Mouse (Mus musculus) kidney, embryonic 14.5 days (tissue): ENCODE measurements around the gene Lhx3. TPM values are rescaled to one million over a fixed set of nuclear protein-coding genes. Genes with fewer than 3 reads are reported as not detected.

ENCODE experiments used
- ATAC-seq: fragments of 200-750 bp; cut with Nextera tagmentation; 2 replicates; pipeline ENCODE4 v1.8.0; 2017; ENCODE audit warnings: moderate number of reproducible peaks, mild to moderate bottlenecking, moderate TSS enrichment, moderate library complexity; ENCODE audit not compliant: low FRiP score, low TSS enrichment
- H3K27ac ChIP-seq: fragments of 300-500 bp; sonication (generic); 2 replicates; pipeline ENCODE4 v1.5.1; 2014; ENCODE audit warnings: low read depth, mild to moderate bottlenecking, low read length, moderate library complexity, mixed read lengths
- H3K27me3 ChIP-seq: fragments of 300-500 bp; sonication (generic); 2 replicates; pipeline ENCODE4 v1.6.1; 2014; ENCODE audit warnings: mild to moderate bottlenecking, low read length; ENCODE audit not compliant: control insufficient read depth, insufficient read depth
- H3K36me3 ChIP-seq: fragments of 300-500 bp; sonication (generic); 2 replicates; pipeline ENCODE4 v1.6.1; 2014; ENCODE audit warnings: low read length, mixed read lengths; ENCODE audit not compliant: control insufficient read depth, insufficient read depth
- H3K4me1 ChIP-seq: fragments of 300-500 bp; sonication (generic); 2 replicates; pipeline ENCODE4 v1.6.1; 2014; ENCODE audit warnings: low read length, mixed read lengths; ENCODE audit not compliant: control insufficient read depth, insufficient read depth
- H3K4me2 ChIP-seq: fragments of 300-500 bp; sonication (generic); replicated peaks from 2 replicates; pipeline ENCODE4 v1.6.1; 2014; ENCODE audit warnings: low read depth, mild to moderate bottlenecking, low read length
- H3K4me3 ChIP-seq: fragments of 300-500 bp; sonication (generic); 2 replicates; pipeline ENCODE4 v1.5.1; 2014; ENCODE audit warnings: mild to moderate bottlenecking, low read length
- H3K9ac ChIP-seq: fragments of 300-500 bp; sonication (generic); 2 replicates; pipeline ENCODE4 v1.6.1; 2014; ENCODE audit warnings: low read depth, mild to moderate bottlenecking, low read length, moderate library complexity
- H3K9me3 ChIP-seq: fragments of 300-500 bp; sonication (generic); 2 replicates; pipeline ENCODE4 v1.6.1; 2016; ENCODE audit warnings: low read length; ENCODE audit not compliant: control insufficient read depth
- WGBS: fragments of 180-500 bp; shearing (Covaris S2); extraction: QIAGEN DNeasy Blood & Tissue Kit; methylation state at CpG from one replicate; pipeline ENCODE4 v1.1.7; 2014; 5-methylcytosine and 5-hydroxymethylcytosine counted together
- polyA plus RNA-seq: library from polyadenylated mRNA; unstranded; fragments of >200 nt; fragmentation: Nextera tagmentation; extraction: Ambion mirVana; gene quantifications from 2 replicates; pipeline ENCODE4 v1.2.1, GENCODE M21; 2014

Lhx3 gene
- polyA plus RNA-seq, 1 experiment from 2014 or later, result not detected

GRCm38 (mm10) chr2:26209566-26209965 is 1.5 kb upstream of the Lhx3 start:
- Histone ChIP-seq H3K27ac (no peak overlapping the region), H3K9me3 (no peaks in the 10 kb centered on the region), H3K27me3 (peaks cover 35% of the 10 kb centered on the region), H3K36me3 (peaks cover 27% of the 10 kb centered on the region), H3K4me2 (no peak overlapping the region), H3K4me3 (no peak overlapping the region), H3K4me1 (no peaks in the 10 kb centered on the region; the same call in 1 of the 2 replicates), H3K9ac (no peak overlapping the region)
- WGBS, result 78% methylated on average over 3 of the region's 3 CpGs
- no peak for ATAC-seq

GRCm38 (mm10) chr2:26207559-26207958 is 530 bp downstream of the Lhx3 start:
- peaks cover 2% of the 10 kb centered on the region for H3K4me1 ChIP-seq
- no peak overlapping the region for H3K27ac ChIP-seq
- no peak for ATAC-seq
- no peaks in the 10 kb centered on the region for H3K9me3 ChIP-seq
- 11% methylated on average over 9 of the region's 9 CpGs for WGBS
- H3K9ac ChIP-seq, result no peak overlapping the region
- H3K4me2 ChIP-seq, result no peak overlapping the region
- peaks cover 17% of the 10 kb centered on the region for H3K36me3 ChIP-seq
- no peak overlapping the region for H3K4me3 ChIP-seq
- H3K27me3 ChIP-seq, result peaks cover 55% of the 10 kb centered on the region

- Histone ChIP-seq H3K27ac (no peak overlapping the region), H3K4me2 (no peak overlapping the region), H3K36me3 (peaks cover 3% of the 10 kb centered on the region), H3K9ac (no peak overlapping the region), H3K4me3 (no peak overlapping the region), H3K27me3 (peaks cover 73% of the 10 kb centered on the region), H3K9me3 (no peaks in the 10 kb centered on the region), H3K4me1 (peaks cover 7% of the 10 kb centered on the region)
- no peak for ATAC-seq
- 8% methylated on average over 10 of the region's 10 CpGs for WGBS
Observed at GRCm38 (mm10) chr2:26205761-26206160, 2.3 kb downstream of the Lhx3 start.

GRCm38 (mm10) chr2:26205126-26205525 is 3.0 kb downstream of the Lhx3 start:
- H3K9me3 ChIP-seq, result no peaks in the 10 kb centered on the region
- no peak for ATAC-seq
- WGBS, result 4% methylated on average over 16 of the region's 16 CpGs
- no peak overlapping the region for H3K9ac ChIP-seq
- no peaks in the 10 kb centered on the region for H3K36me3 ChIP-seq
- no peak overlapping the region for H3K4me2 ChIP-seq
- H3K27me3 ChIP-seq, result peaks cover 79% of the 10 kb centered on the region
- H3K27ac ChIP-seq, result no peak overlapping the region
- H3K4me1 ChIP-seq, result peaks cover 7% of the 10 kb centered on the region
- no peak overlapping the region for H3K4me3 ChIP-seq

- WGBS, result under 1% methylated on average over 36 of the region's 36 CpGs
- Histone ChIP-seq H3K9me3 (no peaks in the 10 kb centered on the region), H3K36me3 (no peaks in the 10 kb centered on the region), H3K9ac (no peak overlapping the region), H3K27ac (no peak overlapping the region), H3K27me3 (peaks cover 100% of the 10 kb centered on the region), H3K4me1 (peaks cover 24% of the 10 kb centered on the region), H3K4me2 (no peak overlapping the region), H3K4me3 (no peak overlapping the region)
- ATAC-seq, result no peak
Observed at GRCm38 (mm10) chr2:26202849-26203475, 5.1 kb downstream of the Lhx3 start.

GRCm38 (mm10) chr2:26201926-26202848 is 5.9 kb downstream of the Lhx3 start:
- Histone ChIP-seq H3K9me3 (no peaks in the 10 kb centered on the region), H3K27ac (no peak overlapping the region), H3K4me3 (peak overlapping the region; percentile 12; the same call in 1 of the 2 replicates), H3K27me3 (peaks cover 95% of the 10 kb centered on the region), H3K36me3 (no peaks in the 10 kb centered on the region), H3K4me1 (peaks cover 26% of the 10 kb centered on the region), H3K4me2 (peak overlapping the region; percentile 21; the same call in 1 of the 2 replicates), H3K9ac (no peak overlapping the region)
- no peak for ATAC-seq
- under 1% methylated on average over 77 of the region's 77 CpGs for WGBS

- peaks cover 30% of the 10 kb centered on the region for H3K4me1 ChIP-seq
- no peaks in the 10 kb centered on the region for H3K36me3 ChIP-seq
- no peak overlapping the region for H3K9ac ChIP-seq
- H3K9me3 ChIP-seq, result no peaks in the 10 kb centered on the region
- H3K27ac ChIP-seq, result no peak overlapping the region
- ATAC-seq, result peak; percentile 80
- WGBS, result 0% methylated on average over 10 of the region's 10 CpGs
- peak overlapping the region; percentile 35 for H3K4me2 ChIP-seq
- H3K27me3 ChIP-seq, result peaks cover 84% of the 10 kb centered on the region
- H3K4me3 ChIP-seq, result no peak overlapping the region
Observed at GRCm38 (mm10) chr2:26198488-26198887, 9.6 kb downstream of the Lhx3 start.

GRCm38 (mm10) chr2:26194552-26195339 is 13.3 kb downstream of the Lhx3 start:
- Histone ChIP-seq H3K9ac (no peak overlapping the region), H3K4me1 (peaks cover 22% of the 10 kb centered on the region; the same call in 1 of the 2 replicates), H3K4me2 (no peak overlapping the region), H3K27me3 (peaks cover 73% of the 10 kb centered on the region), H3K36me3 (no peaks in the 10 kb centered on the region), H3K27ac (no peak overlapping the region), H3K9me3 (no peaks in the 10 kb centered on the region), H3K4me3 (no peak overlapping the region)
- ATAC-seq, result no peak
- 44% methylated on average over 7 of the region's 7 CpGs for WGBS
